Mouse (Mus musculus) erythroblast, embryonic 14.5 days (primary cell): ENCODE results near the gene Olfr557.

ENCODE experiments used
- GATA1 ChIP-seq: IDR thresholded peaks from 2 replicates; pipeline ENCODE4 v1.6.1; 2012; ENCODE audit warnings: low read length, inconsistent platforms, mixed read lengths
- TAL1 ChIP-seq: IDR thresholded peaks from 3 replicates; pipeline ENCODE4 v1.6.1; 2012; ENCODE audit warnings: low read length, inconsistent platforms, mixed read lengths

DNA sequence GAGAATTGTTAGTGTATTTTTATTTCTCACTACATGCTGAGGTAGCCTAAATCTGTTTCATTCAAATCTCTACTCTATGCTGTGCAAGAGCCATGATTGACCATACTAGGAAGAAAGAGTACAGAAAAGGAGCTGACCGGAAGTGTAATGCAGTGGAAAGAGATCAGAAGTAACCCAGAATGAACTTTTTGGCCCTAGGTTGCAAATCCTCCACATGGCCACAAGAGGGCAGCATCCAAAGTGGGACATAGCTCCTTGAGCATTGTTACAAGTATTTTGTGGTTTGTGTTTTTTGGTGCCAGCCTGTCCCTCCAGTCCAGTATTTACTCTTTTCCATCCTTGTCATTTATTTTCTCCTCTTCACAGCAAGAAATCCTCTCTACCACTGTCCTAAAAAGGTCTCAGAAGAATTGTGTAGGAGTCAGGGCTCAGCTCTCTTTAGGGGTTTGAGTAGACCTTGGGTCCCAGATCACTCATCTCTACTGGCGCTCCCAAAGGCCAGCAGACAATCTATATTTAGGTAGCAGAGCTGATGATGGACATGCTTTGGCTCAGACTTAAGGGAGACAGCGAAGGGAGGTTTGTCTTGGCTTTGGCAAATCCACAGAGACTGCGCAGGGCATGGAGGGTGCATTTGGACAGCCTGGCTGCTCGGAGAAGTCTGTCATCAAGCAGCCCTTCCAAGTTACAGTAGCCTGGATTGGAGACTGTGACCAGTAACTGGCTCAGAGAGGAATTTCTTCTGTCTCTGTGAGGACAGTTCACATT is at the start of gene Olfr557:
- TF ChIP-seq TAL1 (no peak), GATA1 (no peak)
